Mouse (Mus musculus): ENCODE measurements around the gene Olfr60.

Gene Olfr60

GRCm38 (mm10) chr7:140361571-140361970 is at the start of gene Olfr60:
Gene Olfr60 (minus strand): TSS chr7:140361671.
- DNase-seq (ENCODE audit: low spot score in 2 of 2), result no peak

DNA sequence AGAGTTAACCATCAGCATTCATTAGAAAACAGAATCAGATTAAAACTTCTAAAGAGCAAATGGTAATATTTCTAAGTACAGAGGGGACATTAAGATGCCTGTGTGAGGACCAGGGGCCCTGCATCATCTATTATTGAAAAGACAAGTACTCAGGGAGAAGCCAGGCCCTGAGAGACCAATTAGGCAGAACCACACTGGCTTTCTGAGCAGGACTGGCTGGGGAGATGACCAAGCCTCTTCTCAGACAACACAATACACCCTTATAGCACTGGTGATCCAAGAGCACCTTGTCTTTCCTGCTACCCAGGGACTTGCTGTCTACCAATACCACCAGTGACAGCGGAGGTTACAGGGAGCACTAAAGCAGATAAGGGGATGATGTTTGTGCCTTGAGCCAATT is 41.3 kb upstream of the Olfr60 start, which contains the start of gene Olfr531:
Gene Olfr531 (minus strand): TSS at position 101 of the 400 bp plus-strand sequence.
- DNase-seq (ENCODE audit: low spot score in 2 of 2), result no peak

- DNase-seq (ENCODE audit: low spot score in 2 of 2), result no peak
Measured at GRCm38 (mm10) chr7:140376911-140377310, 15.4 kb upstream of the Olfr60 start.

DNA sequence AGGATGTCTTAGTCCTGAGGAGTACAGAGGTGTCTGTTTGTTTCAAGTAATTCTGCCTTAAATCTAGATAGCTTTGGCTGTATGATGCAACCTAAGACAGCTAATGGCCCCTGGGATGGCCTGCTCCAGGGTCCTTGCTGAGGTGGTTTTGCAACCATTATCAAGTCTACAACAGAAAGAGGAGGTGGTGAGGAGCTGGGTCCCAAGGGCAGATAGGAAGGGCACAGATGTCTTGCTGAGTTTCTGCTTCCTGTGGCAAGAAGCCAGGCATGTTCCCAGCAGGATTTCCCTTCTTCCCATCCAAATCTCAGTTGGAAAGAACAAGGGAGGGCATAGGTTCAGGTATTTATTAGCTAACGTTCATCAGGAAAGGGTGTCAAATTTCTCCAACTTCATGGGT is 14.8 kb upstream of the Olfr60 start, which contains the start of gene Olfr530:
Gene Olfr530 (minus strand): TSS at position 101 of the 400 bp plus-strand sequence.
- DNase-seq (ENCODE audit: low spot score in 2 of 2), result no peak

DNA sequence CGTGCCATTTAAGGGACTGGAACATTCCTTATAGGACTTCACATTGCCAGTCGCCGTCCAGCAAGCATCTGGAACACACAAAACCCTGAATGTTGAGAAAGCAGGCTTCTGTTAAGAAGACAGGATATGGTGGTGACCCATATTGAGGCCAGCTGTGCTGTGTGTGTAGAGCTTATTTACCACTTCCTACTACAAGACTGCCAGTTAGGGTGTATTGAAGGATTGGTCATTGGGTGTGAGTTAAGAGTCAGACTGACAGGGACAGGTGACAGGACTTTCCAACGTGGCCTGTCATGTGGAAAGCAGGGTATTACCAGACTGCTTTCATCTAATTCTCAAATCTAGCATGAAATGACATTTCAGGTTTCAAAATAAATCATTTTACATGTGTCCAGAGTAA is 12.8 kb upstream of the Olfr60 start:
- DNase-seq (ENCODE audit: low spot score in 2 of 2), result no peak

DNA sequence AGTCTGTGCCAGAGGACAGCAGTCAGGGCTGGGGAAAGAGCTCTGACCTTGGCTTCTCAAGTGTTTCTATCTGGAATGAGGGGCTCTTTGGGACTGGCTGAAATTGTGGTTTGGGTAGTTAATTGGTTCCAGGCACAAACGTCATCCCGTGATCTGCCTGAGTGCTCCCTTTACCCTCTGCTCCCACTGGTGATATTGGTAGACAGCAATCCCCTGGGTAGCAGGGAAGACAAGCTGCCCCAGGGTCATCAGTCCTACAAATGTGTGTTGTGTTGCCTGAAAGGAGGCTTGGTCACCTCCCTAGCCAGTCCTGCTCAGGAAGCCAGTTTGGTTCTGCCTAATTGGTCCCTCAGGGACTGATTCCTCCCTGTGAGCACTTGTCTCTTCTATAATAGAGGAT is 27.8 kb downstream of the Olfr60 start, which contains the start of gene Olfr527:
Gene Olfr527 (plus strand): TSS at position 301 of the 400 bp plus-strand sequence.
- no peak for DNase-seq (ENCODE audit: low spot score in 2 of 2)

- DNase-seq (ENCODE audit: low spot score in 2 of 2), result no peak
Measured at GRCm38 (mm10) chr7:140329766-140330304, 31.6 kb downstream of the Olfr60 start.

DNA sequence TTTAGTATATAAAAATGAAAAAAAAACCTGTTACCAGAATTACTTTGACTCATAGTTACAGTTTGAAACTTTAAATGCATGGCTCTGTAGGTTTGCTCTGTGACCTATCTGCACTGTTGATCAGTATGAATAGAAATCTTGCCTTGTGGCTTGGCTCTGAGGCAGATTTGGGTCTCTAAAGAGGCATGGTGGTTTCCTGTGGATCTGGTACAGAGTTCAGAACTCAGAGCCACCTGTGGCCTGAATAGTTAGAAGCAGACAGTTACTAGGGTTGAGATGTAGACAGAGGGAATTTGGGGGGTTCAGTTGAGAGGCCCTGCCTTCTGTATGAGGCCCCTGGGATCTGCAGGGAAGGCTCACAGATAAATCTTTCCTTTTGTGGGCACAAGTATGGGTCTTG is 40.3 kb downstream of the Olfr60 start:
- no peak for DNase-seq (ENCODE audit: low spot score in 2 of 2)

DNA sequence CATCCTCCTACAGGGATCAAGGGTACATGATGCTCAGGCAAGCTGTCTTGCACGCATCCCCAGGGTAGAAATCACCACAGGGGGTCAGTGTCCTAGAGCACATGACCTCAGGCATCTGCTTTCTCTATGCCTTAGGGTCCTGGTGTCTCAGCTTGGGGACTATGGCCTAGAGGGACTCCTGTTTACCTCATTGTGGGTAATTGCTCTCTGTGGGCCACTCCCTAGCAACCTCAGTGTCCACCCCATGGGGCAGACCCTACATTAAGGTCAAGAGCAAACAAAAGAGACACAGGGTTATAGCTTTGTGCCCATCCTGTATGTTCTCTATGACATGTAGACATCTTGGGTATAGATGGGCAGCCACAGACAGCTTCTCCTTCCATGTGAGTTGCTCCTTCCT is 40.9 kb downstream of the Olfr60 start, which contains the start of gene Olfr525:
Gene Olfr525 (plus strand): TSS at position 301 of the 400 bp plus-strand sequence.
- DNase-seq (ENCODE audit: low spot score in 2 of 2), result no peak

DNA sequence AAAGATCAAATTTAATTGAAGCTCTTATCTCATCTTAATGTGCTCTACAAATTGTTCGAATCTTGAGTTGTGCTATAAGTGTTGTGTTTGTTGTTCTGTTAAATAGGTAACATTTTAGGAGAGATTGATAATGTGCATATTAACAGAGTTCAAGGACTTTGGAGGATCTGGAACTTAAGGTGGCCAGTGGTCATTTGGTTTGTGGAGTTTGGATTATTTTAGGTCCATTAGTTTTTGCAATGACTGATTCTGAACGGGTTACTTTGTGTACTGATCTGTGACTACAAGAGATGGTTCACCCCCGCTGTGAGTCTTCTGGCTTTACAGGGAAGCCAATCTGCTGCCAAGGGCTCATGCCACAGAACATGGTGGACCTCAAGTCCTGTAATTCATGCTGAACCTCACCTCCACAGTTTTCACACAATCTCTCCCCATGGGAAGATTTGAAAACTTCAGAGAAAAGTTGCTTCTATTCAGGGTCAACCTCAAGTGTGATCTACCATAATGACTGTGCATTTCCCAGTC is 41.5 kb downstream of the Olfr60 start:
- DNase-seq (ENCODE audit: low spot score in 2 of 2), result no peak

- no peak for DNase-seq (ENCODE audit: low spot score in 2 of 2)
Measured at GRCm38 (mm10) chr7:140299416-140299815, 62.1 kb downstream of the Olfr60 start.

DNA sequence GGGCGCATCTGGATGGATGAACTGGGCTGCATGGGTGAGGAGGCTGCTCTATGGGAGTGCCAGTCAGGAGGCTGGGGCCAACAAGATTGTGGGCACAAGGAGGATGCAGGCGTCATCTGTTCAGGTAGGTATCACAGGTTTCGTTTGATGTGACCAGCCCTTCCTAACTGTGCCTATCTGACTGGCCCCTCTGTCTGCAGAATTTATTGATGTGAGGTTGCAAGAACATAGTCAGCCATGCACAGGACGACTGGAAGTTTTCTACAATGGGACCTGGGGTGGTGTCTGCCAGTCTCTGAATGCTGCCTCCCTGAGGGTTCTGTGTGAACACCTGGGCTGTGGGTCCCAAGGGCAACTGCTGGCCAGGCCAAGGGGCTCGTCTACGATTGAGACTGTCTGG is 64.6 kb downstream of the Olfr60 start:
- no peak for DNase-seq (ENCODE audit: low spot score in 2 of 2)

- no peak for DNase-seq (ENCODE audit: low spot score in 2 of 2)
Measured at GRCm38 (mm10) chr7:140295746-140296145, 65.7 kb downstream of the Olfr60 start.

Measured in frontal cortex, postnatal 25 days (tissue).